ENCODE assay signal across 8 mouse cellular contexts in the genomic region with DNA sequence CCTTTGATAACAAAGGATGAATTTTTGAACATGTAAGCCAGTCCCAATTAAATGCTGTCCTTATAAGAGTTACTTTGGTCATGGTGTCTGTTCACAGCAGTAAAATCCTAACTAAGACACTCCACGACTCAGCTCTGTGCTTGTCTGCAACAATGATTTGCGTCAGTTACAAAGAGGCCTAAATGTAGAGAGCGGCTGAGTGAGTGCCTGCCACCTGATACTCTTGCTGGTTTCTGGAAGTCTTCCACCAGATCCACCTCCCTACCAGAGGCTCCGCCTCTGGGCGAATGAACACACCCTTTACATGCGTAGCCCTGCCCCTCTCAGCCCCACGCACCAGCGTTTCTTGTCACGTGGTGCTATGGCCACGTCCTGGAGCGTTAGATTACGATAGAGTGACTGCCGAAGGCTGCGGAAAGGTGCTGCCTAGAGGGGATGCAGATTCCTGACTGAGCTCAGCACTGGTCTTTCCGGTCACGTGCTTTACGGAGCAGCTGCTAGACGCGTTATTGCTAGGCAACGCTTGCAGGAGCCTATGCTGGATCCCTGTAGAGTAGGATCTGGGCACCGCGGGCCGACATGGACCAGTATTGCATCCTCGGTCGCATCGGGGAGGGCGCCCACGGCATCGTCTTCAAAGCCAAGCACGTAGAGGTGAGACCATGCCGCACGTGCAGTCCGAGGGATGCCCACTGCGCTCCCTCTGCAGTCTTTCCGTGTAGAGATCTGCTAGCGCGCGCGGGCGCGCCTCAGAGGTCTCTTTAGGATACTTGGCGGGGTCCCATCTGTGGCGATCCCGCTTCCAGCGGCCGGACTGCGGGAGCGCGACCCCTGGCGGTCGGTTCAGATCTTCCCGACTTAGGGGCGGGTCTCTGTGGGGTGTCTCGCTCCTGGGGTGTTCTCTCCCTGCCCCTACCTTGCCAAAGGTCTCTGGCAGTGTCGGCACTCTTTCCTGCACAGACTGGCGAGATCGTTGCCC. TPM values are rescaled to one million over a fixed set of nuclear protein-coding genes. Genes with fewer than 3 reads are reported as not detected.
DNase-seq lines count a peak whose midpoint lies in the region; ATAC-seq and TF ChIP-seq lines count a peak whose summit lies in the region.

A gene (plus strand): TSS at position 298 of the 979 bp plus-strand sequence.

- no peaks in the 10 kb centered on the region for H3K9me3 ChIP-seq in G1E (replicated peaks)
- H3K9me3 ChIP-seq in forebrain, embryonic 16.5 days (ENCODE audit: control insufficient read depth, low read length): no peaks in the 10 kb centered on the region
- no peaks in the 10 kb centered on the region for H3K9me3 ChIP-seq in lung, embryonic 14.5 days (ENCODE audit: low read depth, low read length)

- no peak for TF ChIP-seq CTCF in G1E (IDR thresholded peaks at IDR 0.05; ENCODE audit: low read depth, low read length)
- TF ChIP-seq CTCF in layer of hippocampus, adult 2 months (conservative IDR thresholded peaks at IDR 0.05): peak; percentile 86
- TF ChIP-seq CTCF in lung, embryonic 14.5 days (IDR thresholded peaks at IDR 0.05; ENCODE audit: low read depth): peak; percentile 78
- TF ChIP-seq CTCF in olfactory bulb, adult 2 months (IDR thresholded peaks at IDR 0.05; ENCODE audit: insufficient read depth, low read depth, low read length): peak; percentile 77
- TF ChIP-seq CTCF in thymus, adult 2 months (IDR thresholded peaks at IDR 0.05; ENCODE audit: borderline replicate concordance, control insufficient read depth, extremely low read depth, insufficient read depth, low read length, poor library complexity): peak; percentile 94

- H3K4me2 ChIP-seq in forebrain, embryonic 16.5 days (ENCODE audit: low read length): peak within 1 kb of the TSS; percentile 86
- peak within 1 kb of the TSS; percentile 86 for H3K4me2 ChIP-seq in lung, embryonic 14.5 days

- H3K9ac ChIP-seq in forebrain, embryonic 16.5 days (replicated peaks; ENCODE audit: low read depth, low read length): peak within 1 kb of the TSS; percentile 82
- H3K9ac ChIP-seq in lung, embryonic 14.5 days: peak within 1 kb of the TSS; percentile 65

- intact Hi-C loops in heart, postnatal 36 days (cut with DNase I): loop anchor here (1.0 to 5.0 kb wide), 3 partner anchors 62 to 270 kb away; a partner anchor contains a TSS

- H3K4me3 ChIP-seq in G1E (ENCODE audit: low read depth, low read length): peak within 1 kb of the TSS; percentile 69
- H3K4me3 ChIP-seq in forebrain, embryonic 16.5 days (replicated peaks; ENCODE audit: low read length): peak within 1 kb of the TSS; percentile 83
- peak within 1 kb of the TSS; percentile 91 for H3K4me3 ChIP-seq in layer of hippocampus, adult 2 months
- H3K4me3 ChIP-seq in lung, embryonic 14.5 days (ENCODE audit: low read depth, low read length): peak within 1 kb of the TSS; percentile 67
- peak within 1 kb of the TSS; percentile 68 for H3K4me3 ChIP-seq in olfactory bulb, adult 2 months (ENCODE audit: insufficient read depth, low read depth, low read length)
- H3K4me3 ChIP-seq in thymus, adult 2 months (ENCODE audit: control insufficient read depth, insufficient read depth, low read length): peak within 1 kb of the TSS; percentile 85

- DNase-seq in G1E (ENCODE audit: low spot score): peak; percentile 8
- peak; percentile 87 to 95 for DNase-seq in cerebellum, adult 18-20 months
- peak; percentile 84 to 88 for DNase-seq in heart, postnatal 36 days
- DNase-seq in layer of hippocampus, adult 2 months (ENCODE audit: low spot score in 2 of 2): peak; percentile 90 to 97
- DNase-seq in lung, embryonic 14.5 days: peak; percentile 95
- DNase-seq in thymus, adult 2 months: peak; percentile 89

- TF ChIP-seq POLR2A in olfactory bulb, adult 2 months (IDR thresholded peaks at IDR 0.05; ENCODE audit: insufficient read depth, low read depth, low read length): no peak; the same call in 1 of the 2 replicates
- peak; percentile 44; the same call in 1 of the 2 replicates for TF ChIP-seq POLR2A in thymus, adult 2 months (IDR thresholded peaks at IDR 0.05; ENCODE audit: control insufficient read depth, extremely low read depth, insufficient read depth, low read length, poor library complexity)

- ATAC-seq in G1E (ENCODE audit: extremely low read depth, insufficient number of reproducible peaks, low FRiP score, poor library complexity, severe bottlenecking): peak; percentile 90
- peak; percentile 99 for ATAC-seq in forebrain, embryonic 16.5 days
- peak; percentile 99 for ATAC-seq in lung, embryonic 14.5 days (ENCODE audit: insufficient read depth)

- H3K27me3 ChIP-seq in G1E (ENCODE audit: insufficient read depth, low read length): peaks cover 13% of the 10 kb centered on the region
- H3K27me3 ChIP-seq in forebrain, embryonic 16.5 days (replicated peaks; ENCODE audit: control insufficient read depth, insufficient read depth, low read length): no peaks in the 10 kb centered on the region
- no peaks in the 10 kb centered on the region for H3K27me3 ChIP-seq in lung, embryonic 14.5 days (ENCODE audit: insufficient read depth, low read length)
- no peaks in the 10 kb centered on the region for H3K27me3 ChIP-seq in thymus, adult 2 months (ENCODE audit: control insufficient read depth, insufficient read depth, low read length)

- peak within 1 kb of the TSS; percentile 94 for H3K27ac ChIP-seq in forebrain, embryonic 16.5 days (ENCODE audit: low read length)
- peak within 1 kb of the TSS; percentile 88 for H3K27ac ChIP-seq in layer of hippocampus, adult 2 months
- H3K27ac ChIP-seq in lung, embryonic 14.5 days (ENCODE audit: low read depth): peak within 1 kb of the TSS; percentile 85
- peak within 1 kb of the TSS; percentile 72 for H3K27ac ChIP-seq in olfactory bulb, adult 2 months (ENCODE audit: insufficient read depth, low read depth, low read length)
- H3K27ac ChIP-seq in thymus, adult 2 months (ENCODE audit: control insufficient read depth, insufficient read depth, low read length): peak within 1 kb of the TSS; percentile 50

- H3K4me1 ChIP-seq in G1E (ENCODE audit: insufficient read depth, low read depth, low read length): peaks cover 9% of the 10 kb centered on the region
- peaks cover 7% of the 10 kb centered on the region for H3K4me1 ChIP-seq in forebrain, embryonic 16.5 days (replicated peaks; ENCODE audit: control insufficient read depth, insufficient read depth, low read length)
- peaks cover 4% of the 10 kb centered on the region; the same call in 1 of the 2 replicates for H3K4me1 ChIP-seq in lung, embryonic 14.5 days (ENCODE audit: insufficient read depth)
- H3K4me1 ChIP-seq in olfactory bulb, adult 2 months (ENCODE audit: control insufficient read depth, insufficient read depth, low read length): no peaks in the 10 kb centered on the region
- peaks cover 5% of the 10 kb centered on the region for H3K4me1 ChIP-seq in thymus, adult 2 months (replicated peaks; ENCODE audit: control insufficient read depth, insufficient read depth, low read length)

- no peaks in the 10 kb centered on the region for H3K36me3 ChIP-seq in G1E (replicated peaks)
- no peaks in the 10 kb centered on the region for H3K36me3 ChIP-seq in forebrain, embryonic 16.5 days (ENCODE audit: control insufficient read depth, insufficient read depth)
- no peaks in the 10 kb centered on the region for H3K36me3 ChIP-seq in lung, embryonic 14.5 days (ENCODE audit: insufficient read depth)
- H3K36me3 ChIP-seq in thymus, adult 2 months (ENCODE audit: control insufficient read depth, insufficient read depth, low read length): no peaks in the 10 kb centered on the region

- under 1% methylated on average over 57 of the region's 57 CpGs for WGBS in forebrain, embryonic 16.5 days
- WGBS in lung, embryonic 14.5 days: under 1% methylated on average over 57 of the region's 57 CpGs
- 0% methylated on average over 57 of the region's 57 CpGs for WGBS in olfactory bulb, adult 2 months
- under 1% methylated on average over 57 of the region's 57 CpGs for WGBS in thymus, adult 2 months

RNA-seq across cellular contexts. Expression of the gene that starts here (rescaled TPM):
- 0.23 and 1.0 TPM in 2 replicates for total RNA-seq in G1E (2014; fragmentation: Nextera tagmentation)
- total RNA-seq in G1E (2017): 0.60 and 1.3 TPM in 2 replicates
- 1.7 and 2.0 TPM in 2 replicates for polyA plus RNA-seq in G1E (2012)
- 32.6 and 33.1 TPM in 2 replicates for polyA plus RNA-seq in forebrain, embryonic 16.5 days (2015; fragmentation: Nextera tagmentation; extraction: Ambion mirVana)
- 1 to 10 TPM; 2.2 to 2.7 TPM for total RNA-seq in heart, postnatal 36 days (2021)
- total RNA-seq in layer of hippocampus, adult 2 months (2021): 10 to 100 TPM; 10.4 to 12.0 TPM
- 8.1 and 10.5 TPM in 2 replicates for polyA plus RNA-seq in lung, embryonic 14.5 days (2014; fragmentation: Nextera tagmentation; extraction: Ambion mirVana)
- not detected in 2 replicates for polyA plus RNA-seq in olfactory bulb, adult 2 months (2012; ENCODE audit: insufficient read depth, insufficient read length, low replicate concordance, missing spikeins)
- 128 and 129 TPM in 2 replicates for polyA plus RNA-seq in thymus, adult 2 months (2012; rRNA removed)

Comparison
In these comparisons a context has a peak if more than half of its experiments do, and no peak if none do; other contexts are left out.
1. Peak in every context shown above with its lines: DNase-seq, ATAC-seq, H3K4me3 ChIP-seq and H3K27ac ChIP-seq.
2. DNase-seq: peak in every context shown above with its lines; median percentile 95 in lung, embryonic 14.5 days; 94 in layer of hippocampus, adult 2 months; 91 in cerebellum, adult 18-20 months; 89 in thymus, adult 2 months; 86 in heart, postnatal 36 days; 8 in G1E.